Mouse (Mus musculus): Measurements from ENCODE around the gene Proser1. TPM values are rescaled to one million over a fixed set of nuclear protein-coding genes. Genes with fewer than 3 reads are reported as not detected.

Gene Proser1
- polyA plus RNA-seq (2012; rRNA removed): 14.1 and 15.6 TPM in 2 replicates

GRCm38 (mm10) chr3:53463046-53463764, at the start of gene Proser1, which contains the start of gene Nhlrc3:
Proser1 (plus strand) TSS chr3:53463666.
Nhlrc3 (minus strand) TSS chr3:53463332.

DNA sequence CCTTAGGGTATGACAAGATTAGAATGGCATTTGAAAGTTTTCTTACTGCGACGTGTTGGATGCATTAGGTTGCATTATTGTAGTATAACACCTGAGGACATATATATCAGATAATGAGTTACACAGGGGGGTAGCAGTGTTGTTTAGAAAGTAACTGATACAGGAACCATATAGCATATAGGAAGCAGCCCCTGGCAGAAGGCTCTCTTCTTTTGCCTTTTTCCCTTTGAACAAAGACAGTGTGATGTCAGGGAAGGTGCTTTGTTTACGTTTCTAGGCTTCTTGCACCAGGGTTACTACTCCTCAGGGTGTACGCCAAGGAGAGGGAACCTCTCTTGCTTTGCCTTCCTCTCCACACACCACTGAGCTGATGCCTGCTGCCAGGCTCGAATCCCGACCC, 24.9 kb downstream of the Proser1 start, which contains the start of gene Stoml3:
Gene Stoml3 (plus strand): TSS at position 301 of the 400 bp plus-strand sequence.

Other genes with a start within 250 kb of the Proser1 start
- gene Nhlrc3, start 334 bp upstream of the Proser1 start, polyA plus RNA-seq (2012; rRNA removed): 3.0 and 4.5 TPM in 2 replicates
- gene Stoml3, start 25.0 kb downstream of the Proser1 start, polyA plus RNA-seq (2012; rRNA removed): not detected in 2 replicates
- gene Frem2, start 193.7 kb downstream of the Proser1 start, polyA plus RNA-seq (2012; rRNA removed): 3.1 and 3.5 TPM in 2 replicates

All from stomach, adult 2 months (tissue).